Mouse (Mus musculus) ovary, postnatal 10 days (tissue): ENCODE measurements at regions not wholly inside any gene's neighbourhood (a gene's known extent, or its start where the extent isn't known, plus 50 kb on each side); places are given as distances from the start of the nearest gene placed in this dataset.

ENCODE experiments used
- DNase-seq: peaks from one replicate; pipeline ENCODE4 v3.0.0; 2022; ENCODE audit warnings: low spot score

- no peak for DNase-seq
Measured at GRCm38 (mm10) chr2:167757157-167757780, 67.6 kb upstream of the Tmem189 start.

- no peak for DNase-seq
Measured at GRCm38 (mm10) chr2:167756721-167757120, 67.1 kb upstream of the Tmem189 start.

DNA sequence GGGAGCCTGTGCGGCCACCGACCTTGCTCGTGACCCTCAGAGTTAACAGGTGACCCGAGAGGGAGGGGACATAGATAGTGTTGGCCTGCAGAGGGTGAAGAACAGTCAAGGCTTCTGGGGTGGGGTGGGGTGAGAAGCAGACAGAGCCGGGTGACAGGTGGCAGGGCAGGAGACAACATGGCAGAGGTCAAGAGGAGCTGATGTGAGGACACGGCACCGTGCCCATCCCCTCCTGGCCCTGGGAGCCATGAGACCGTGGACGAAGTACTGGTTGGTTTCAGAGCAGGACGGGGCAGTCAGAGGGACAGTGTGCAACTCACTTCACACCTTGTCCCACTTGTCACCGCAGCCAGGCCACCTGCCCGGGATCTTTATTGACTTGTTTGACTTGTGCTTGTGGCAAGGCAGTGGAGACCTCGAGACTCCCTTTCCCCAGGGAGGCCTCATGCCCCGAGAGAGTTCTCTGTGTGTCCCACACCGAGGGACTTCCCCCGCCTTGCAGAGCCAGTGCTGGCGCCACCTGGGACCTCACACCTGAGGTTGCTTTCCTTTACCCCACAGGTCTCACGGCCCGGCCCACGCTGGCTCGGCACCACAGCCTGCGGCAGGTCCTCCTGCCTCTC, 65.4 kb upstream of the Tmem189 start:
- no peak for DNase-seq

GRCm38 (mm10) chr2:167753898-167754297, 64.3 kb upstream of the Tmem189 start:
- DNase-seq, result no peak

- DNase-seq, result no peak
Measured at GRCm38 (mm10) chr2:167752805-167753556, 63.4 kb upstream of the Tmem189 start.

DNA sequence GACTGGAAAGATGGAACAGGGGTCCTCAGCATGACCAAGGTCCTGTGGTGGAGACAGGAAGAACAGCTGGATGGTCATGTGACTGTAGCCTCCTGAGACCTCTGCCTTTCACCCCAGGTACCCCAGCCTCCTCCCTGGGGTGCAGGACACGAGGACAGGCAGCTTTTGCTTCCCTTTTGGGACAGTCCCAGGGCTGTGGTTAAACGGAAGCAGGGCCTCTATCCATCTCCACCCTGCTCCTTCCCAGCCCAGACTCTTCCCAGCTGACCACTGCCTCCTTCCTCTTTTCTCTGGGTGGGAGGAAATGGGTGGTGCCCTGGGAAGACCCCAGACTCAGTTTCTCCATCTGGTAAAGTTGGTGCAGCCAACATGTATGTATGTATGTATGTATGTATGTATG, 62.0 kb upstream of the Tmem189 start:
- no peak for DNase-seq

DNA sequence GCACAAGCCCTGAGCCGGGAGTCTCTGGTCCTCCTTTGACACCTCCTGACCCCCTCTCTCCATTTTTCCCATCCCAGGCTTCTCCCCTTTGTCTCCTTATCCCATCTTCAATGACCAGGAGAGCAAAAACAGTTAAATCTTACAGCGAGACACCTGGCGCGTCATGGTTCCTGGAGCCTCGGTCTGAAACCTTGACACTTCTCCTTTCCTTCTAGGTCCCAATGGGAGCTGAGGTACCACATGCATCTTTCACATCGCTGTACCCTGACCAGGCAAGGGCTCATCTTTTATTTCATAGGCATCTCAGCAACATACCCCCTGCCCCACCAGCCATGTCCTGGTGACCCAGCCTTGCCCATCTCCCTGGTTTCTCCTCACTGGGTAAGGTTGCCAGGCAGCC, 58.7 kb upstream of the Tmem189 start:
- no peak for DNase-seq

GRCm38 (mm10) chr2:167747164-167747843, 57.7 kb upstream of the Tmem189 start:
- no peak for DNase-seq

DNA sequence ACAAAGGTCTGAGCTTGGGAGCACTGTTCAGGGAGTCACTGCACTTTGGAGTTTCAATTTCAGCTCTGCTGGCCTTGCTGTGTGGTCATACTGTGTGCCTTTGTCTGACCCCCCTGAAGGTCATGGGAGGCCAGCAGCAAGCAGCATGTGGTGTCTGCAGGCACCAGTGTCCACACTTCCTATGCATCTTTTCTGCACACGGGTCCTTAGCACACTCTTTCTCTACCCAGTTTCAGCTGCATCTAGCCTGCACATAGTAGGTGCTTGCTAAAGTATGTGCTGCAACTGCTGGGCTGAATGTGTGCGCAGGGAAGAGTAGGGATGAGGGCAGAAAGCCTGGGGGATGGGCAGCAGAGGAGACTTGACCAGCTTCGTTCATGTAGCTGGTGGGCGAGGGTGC, 56.7 kb upstream of the Tmem189 start:
- DNase-seq, result no peak

GRCm38 (mm10) chr2:167745409-167745808, 55.8 kb upstream of the Tmem189 start:
- no peak for DNase-seq

DNA sequence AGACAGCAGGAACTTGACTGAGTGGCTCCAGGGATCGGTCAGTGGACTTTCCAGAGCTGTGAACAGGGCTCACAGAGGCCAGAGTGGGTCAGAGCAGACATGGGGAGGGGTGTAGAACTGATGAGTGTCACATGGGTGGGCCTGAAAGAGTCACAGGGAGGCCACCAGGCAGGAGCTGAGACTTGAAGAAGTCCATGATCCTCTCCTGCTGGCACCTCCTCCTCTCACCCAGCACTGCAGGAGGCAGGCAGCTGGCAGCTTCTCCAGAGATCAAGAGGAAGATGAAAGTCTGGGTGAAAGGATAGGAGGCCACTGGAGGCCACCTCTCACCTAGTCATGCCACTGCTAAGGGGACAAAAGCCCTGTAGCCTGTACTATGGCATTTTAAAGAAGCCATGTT, 54.5 kb upstream of the Tmem189 start:
- DNase-seq, result no peak

DNA sequence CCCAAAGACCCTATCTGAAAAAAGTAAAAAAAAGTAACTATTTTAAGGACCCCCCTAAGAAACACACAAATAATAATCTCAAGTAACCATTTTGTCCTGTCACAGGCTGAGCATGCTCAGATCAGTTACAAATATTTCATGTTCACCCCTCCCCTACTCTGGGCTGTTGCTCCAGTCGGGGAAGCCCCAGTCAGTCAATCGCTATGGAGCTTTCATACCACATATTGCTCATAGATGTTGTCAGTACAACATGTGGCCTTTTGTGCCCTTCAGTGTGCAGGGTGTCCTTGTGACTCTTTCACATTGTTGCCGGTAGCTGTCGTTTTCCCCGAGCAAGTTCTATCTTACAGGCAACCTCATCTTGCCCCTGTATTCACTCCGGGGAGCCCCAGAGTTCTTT, 52.9 kb upstream of the Tmem189 start:
- no peak for DNase-seq

DNA sequence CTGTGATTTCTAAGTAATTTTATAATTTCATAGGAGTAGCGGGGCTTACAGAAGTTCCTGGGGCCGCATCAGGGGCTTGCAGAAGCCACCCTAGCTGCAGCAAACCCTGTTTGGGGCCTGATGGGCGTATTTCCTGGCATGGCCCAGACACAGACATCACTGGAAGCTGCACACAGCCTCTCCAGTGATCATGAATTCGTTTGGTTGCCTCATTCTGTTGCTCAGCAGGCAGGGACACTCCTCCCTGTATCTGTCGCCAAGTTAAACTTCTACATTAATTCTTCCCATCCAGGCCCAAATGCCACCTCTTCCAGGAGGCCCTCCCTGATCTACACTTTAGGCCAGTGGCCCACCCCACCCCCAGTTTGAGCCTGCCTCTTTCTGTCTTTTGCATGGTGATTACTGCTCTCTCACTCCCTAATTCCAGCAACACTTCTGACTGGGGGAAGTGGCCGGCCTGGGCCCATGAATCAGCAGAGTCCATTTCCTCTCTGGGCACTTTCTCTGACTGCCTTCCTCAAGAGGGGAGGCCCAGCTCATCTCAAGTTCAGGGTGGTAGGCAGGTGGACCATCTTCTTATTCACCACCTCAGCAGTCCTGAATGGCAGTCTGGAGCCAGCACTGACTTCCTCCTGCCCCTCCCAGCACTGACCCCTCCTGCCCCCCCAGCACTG, 51.0 kb upstream of the Tmem189 start:
- no peak for DNase-seq
